Mouse (Mus musculus) hindbrain, embryonic 10.5 days (tissue): ENCODE measurements around the gene Prelp. TPM values are rescaled to one million over a fixed set of nuclear protein-coding genes. Genes with fewer than 3 reads are reported as not detected.

Source experiments
- DNase-seq: peaks from one replicate; pipeline ENCODE4 v3.0.0-alpha.2; 2017; ENCODE audit warnings: low spot score
- H3K27ac ChIP-seq: fragments of 300-500 bp; sonication (generic); 2 replicates; pipeline ENCODE4 v1.5.1; 2016; ENCODE audit warnings: mild to moderate bottlenecking, moderate library complexity
- H3K27me3 ChIP-seq: fragments of 300-500 bp; sonication (generic); 2 replicates; pipeline ENCODE4 v1.6.1; 2016; ENCODE audit warnings: mild to moderate bottlenecking; ENCODE audit not compliant: poor library complexity, insufficient read depth, severe bottlenecking
- H3K36me3 ChIP-seq: fragments of 300-500 bp; sonication (generic); 2 replicates; pipeline ENCODE4 v1.6.1; 2016; ENCODE audit warnings: mild to moderate bottlenecking, moderate library complexity
- H3K4me1 ChIP-seq: fragments of 300-500 bp; sonication (generic); replicated peaks from 2 replicates; pipeline ENCODE4 v1.6.1; 2016; ENCODE audit warnings: mild to moderate bottlenecking
- H3K4me3 ChIP-seq: fragments of 300-500 bp; sonication (generic); 2 replicates; pipeline ENCODE4 v1.5.1; 2016; ENCODE audit warnings: mild to moderate bottlenecking, moderate library complexity
- H3K9me3 ChIP-seq: fragments of 300-500 bp; sonication (generic); 2 replicates; pipeline ENCODE4 v1.6.1; 2016; ENCODE audit warnings: mild to moderate bottlenecking, moderate library complexity
- WGBS: fragments of 180-500 bp; shearing (Covaris S2); methylation state at CpG from one replicate; pipeline ENCODE4 v1.1.7; 2016; 5-methylcytosine and 5-hydroxymethylcytosine counted together
- polyA plus RNA-seq: library from polyadenylated mRNA; unstranded; fragments of >200 nt; fragmentation: Nextera tagmentation; extraction: Ambion mirVana; gene quantifications from 2 replicates; pipeline ENCODE4 v1.2.1, GENCODE M21; 2016

Prelp gene
- polyA plus RNA-seq, 1 experiment from 2014 or later: 1.7 TPM

DNA sequence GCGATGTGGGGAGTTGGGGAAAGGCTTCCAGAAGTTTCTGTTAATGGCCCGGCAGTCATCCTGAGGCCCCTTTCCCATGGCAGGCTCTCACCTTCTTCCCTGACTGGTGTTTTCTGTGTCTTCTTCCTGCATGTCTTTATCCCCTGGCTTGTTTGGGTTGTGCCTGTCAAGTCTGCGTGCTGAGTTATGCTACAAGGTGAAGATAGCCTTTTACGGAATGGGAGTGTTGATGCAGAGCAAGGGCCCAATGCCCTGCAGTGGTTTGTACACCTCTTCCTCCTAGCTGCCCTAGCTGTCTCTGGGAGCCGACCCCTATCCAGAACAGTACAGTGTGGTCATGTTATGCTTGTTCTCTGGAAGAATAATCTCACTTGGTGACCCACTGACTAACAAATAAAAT, 60.2 kb downstream of the Prelp start:
- Histone ChIP-seq H3K4me3 (no peak overlapping the region), H3K4me1 (peaks cover 52% of the 10 kb centered on the region), H3K27ac (no peak overlapping the region), H3K9me3 (no peaks in the 10 kb centered on the region), H3K36me3 (no peaks in the 10 kb centered on the region), H3K27me3 (peaks cover 50% of the 10 kb centered on the region)
- DNase-seq: no peak
- 81% methylated on average over 5 of the region's 5 CpGs for WGBS

Other genes starting within 250 kb of the Prelp start
- gene Lax1, start 231.3 kb downstream of the Prelp start, polyA plus RNA-seq: 0.25 TPM in 1 of 2 replicates, not detected in the other
- 4.2 and 4.6 TPM in 2 replicates for gene Atp2b4, start 120.4 kb downstream of the Prelp start, polyA plus RNA-seq
- 2.1 and 3.6 TPM in 2 replicates for gene Optc, start 13.4 kb downstream of the Prelp start, polyA plus RNA-seq
- gene Fmod, start 115.8 kb upstream of the Prelp start, polyA plus RNA-seq: 3.6 and 9.8 TPM in 2 replicates
- gene Btg2, start 157.7 kb upstream of the Prelp start, polyA plus RNA-seq: 100.0 and 117 TPM in 2 replicates
- gene Chit1, start 189.8 kb upstream of the Prelp start, polyA plus RNA-seq: not detected in 2 replicates